Mouse (Mus musculus) heart, adult 11 months (tissue): ENCODE measurements around the gene Fam83g.
A peak's percentile ranks its signal among the peaks of the same experiment; 100 is the strongest.
"Not testable (repeated sequence)": the region's sequence is repeated elsewhere in the genome, so short reads cannot be mapped to it uniquely, and the experiment has no call there.

ENCODE experiments used
- DNase-seq: peaks from one replicate; pipeline ENCODE4 v3.0.0; 2022

Fam83g gene

GRCm38 (mm10) chr11:61683907-61684731, at the start of gene Fam83g:
Gene Fam83g, plus strand, starts transcription at chr11:61684091.
- peak; percentile 96 for DNase-seq

DNA sequence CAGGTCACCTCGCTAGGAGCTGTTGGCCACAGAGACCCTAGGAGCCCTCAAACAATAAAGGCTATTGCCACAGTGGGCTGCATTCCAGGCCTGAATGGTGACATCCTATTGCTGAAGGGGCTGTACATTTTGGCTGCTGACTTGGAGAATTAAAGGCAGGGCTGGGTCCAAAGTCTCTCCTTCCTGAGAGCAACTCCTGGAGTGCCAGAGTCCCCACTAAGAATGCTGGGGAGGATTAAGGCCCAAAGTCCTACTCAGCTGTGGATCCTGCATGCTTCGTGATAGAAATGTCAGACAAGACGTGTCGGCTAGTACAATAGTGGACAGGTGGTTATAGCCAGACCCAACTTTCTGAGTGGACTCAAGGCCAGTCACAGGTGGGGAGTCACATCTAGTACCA, 47.6 kb upstream of the Fam83g start:
- DNase-seq: not testable (repeated sequence)

- no peak for DNase-seq
Observed at GRCm38 (mm10) chr11:61637413-61637812, 46.5 kb upstream of the Fam83g start.

GRCm38 (mm10) chr11:61637856-61638255, 46.0 kb upstream of the Fam83g start:
- DNase-seq: no peak

- DNase-seq: no peak
Observed at GRCm38 (mm10) chr11:61638764-61639536, 44.9 kb upstream of the Fam83g start.

DNA sequence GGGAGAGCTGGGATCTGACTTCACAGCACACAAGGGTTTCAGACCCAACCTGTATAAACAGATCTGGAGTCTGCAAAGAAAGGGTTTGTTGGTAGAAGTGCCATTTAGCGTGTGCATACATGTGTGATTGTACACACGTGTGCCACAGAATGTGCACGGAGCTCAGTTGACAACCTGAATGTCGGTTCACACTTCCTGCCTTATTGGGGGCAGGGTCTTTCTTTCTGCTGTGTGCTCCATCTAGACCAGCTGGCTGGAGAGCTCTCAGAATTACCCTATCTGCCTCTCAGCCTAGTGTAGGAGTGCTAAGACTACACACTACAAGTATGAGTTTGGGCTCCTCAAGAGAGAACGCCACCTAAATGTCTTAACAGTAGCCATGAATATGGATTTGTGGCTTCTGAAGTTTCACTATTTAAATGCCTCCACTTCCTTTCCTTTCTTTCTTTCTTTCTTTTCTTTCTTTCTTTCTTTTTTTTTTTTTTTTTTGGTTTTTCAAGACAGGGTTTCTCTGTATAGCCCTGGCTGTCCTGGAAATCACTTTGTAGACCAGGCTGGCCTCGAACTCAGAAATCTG, 44.2 kb upstream of the Fam83g start:
- DNase-seq: no peak

DNA sequence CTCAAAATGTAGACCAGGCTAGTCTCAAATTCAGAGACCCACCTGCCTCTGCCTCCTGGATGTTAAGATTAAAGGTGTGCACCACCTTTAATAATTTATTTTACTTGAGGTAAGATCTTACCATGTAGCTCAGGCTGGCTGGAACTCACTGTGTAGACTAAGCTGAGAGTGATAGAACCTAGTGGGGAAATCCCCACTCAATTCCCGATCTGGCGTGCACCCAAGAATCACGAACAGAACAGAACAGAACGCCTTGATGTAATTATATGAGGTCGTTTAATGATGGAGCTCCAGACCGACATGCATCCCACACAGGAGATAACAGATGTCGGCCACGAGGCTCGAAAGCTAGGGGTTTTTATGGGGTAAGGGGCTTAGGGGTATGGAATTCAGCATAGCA, 43.3 kb upstream of the Fam83g start:
- DNase-seq: not testable (repeated sequence)

GRCm38 (mm10) chr11:61642106-61642505, 41.8 kb upstream of the Fam83g start:
- DNase-seq: no peak

GRCm38 (mm10) chr11:61643184-61643961, 40.5 kb upstream of the Fam83g start:
- DNase-seq: no peak

GRCm38 (mm10) chr11:61644576-61645326, 39.1 kb upstream of the Fam83g start:
- peak; percentile 92 for DNase-seq

DNA sequence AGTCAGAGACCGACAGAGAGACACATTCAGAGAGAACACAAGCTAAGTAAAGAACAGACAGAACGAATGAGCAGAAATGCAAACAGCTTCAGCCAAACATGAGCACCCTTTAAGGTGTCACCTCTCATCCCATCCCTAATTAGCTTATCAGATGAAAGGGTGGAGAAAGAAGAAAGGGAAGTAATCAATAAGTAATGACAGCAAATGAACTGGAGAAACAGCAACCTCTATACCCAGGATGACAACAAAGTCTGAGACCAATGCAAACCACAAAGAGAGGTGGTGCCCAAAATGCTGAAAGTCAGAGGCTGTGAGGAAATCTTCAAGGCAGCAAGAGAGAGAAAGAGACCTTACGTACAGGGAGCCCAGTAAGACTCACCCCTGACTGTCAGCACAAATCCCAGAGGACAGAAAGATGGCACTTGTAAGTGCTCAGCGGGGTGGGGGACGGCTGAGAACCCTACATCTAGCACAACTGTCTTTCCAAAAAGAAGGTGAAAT, 38.5 kb upstream of the Fam83g start:
- no peak for DNase-seq

DNA sequence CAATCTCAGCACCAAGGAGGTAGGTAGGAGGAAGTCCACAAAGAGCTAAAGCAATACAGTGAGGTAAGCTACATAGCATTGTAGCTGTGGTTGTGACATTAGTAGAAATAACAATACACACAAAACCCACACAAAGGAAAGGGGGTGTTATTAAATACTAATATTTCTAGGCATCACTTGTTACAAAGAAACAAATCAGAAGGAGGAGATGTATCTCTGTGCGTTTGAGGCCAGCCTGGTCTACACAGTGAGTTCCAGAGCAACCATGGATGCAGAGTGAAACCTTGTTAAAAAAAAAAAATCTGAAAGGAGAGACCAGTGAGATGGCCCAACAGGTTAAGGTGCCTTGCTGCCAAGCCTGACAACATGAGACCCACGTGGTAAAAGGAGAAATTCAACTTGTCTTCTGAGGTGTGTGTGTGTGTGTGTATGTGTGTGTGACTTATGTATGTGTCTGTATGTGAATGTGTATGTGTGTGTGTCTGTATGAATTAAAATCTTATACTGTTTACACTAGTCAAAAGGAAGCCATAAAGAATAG, 37.3 kb upstream of the Fam83g start:
- no peak for DNase-seq

DNA sequence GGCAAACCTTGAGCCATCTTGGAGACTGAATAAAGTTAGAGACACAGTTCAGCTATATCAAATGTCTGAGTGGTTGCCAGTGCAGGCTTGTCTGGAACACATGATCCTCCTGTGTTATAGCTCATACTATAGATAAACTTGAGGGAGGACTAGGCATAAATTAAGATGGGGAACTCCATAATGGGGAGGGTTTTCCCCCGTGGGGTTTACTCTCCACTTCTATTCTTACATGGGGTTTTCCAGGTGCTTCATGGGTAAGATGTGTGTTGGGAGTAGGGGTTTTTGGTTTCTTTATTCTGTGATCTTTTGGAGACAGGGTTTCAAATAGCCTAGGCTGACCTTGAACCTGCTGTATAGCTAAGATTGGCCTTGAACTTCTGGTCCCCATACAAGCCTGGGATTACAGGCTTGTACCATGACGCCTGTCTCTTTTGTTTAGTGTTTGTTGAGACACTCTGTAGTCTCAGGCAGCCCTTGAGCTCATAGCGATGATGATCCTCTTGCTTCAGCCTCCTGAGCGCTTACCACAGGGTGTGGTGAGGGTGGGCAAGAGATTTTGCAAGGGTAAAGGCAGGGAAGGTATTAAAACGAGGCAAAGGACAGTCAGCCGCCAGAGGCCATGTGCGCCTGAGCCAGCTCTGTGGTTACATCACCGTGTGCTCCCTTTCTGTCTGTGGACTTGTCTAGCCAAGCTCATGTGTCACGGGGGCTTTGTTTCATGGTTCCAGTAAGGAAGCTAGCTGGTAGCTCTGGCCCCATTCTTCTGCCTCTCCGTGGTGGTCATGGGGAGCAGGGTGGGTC, 36.6 kb upstream of the Fam83g start:
- DNase-seq: no peak

DNA sequence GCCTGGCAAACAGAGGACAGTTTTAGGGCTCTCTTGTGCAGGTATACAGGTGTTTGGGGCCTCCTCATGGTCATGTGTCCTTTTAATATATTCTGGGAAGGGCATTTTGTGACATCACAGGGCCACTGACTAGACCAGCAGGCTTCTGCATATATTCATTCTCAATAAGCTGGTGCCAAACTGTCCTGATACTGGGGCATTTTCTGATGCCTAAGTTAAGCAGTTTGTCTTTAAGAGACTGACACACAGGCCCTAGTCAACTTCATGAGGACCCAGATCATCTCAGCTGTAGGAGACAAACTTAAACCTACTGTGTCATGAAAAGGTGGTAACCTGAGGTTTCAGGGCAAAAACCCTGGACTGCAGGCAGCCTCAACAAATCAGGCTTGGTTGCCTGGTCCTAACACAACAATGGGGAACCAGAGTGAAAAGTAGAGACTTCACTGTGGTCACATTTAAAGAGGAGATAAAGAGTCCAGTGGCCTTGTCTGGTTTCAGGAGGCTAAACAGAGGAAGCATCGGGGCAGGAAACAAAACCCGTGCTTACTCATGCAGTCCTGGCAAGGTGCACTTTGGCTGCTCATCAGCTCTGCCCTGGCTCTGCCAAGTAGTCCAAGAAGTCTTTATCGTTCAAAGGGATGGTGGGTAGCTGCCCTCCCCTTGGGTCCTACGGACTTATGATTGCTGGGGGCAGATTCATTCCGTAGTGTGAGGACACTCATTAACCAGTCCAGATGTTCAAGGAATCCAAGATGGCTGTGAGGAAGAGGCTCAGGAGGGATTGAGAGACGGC, 35.7 kb upstream of the Fam83g start:
- DNase-seq: no peak

GRCm38 (mm10) chr11:61648749-61649115, 35.2 kb upstream of the Fam83g start:
- DNase-seq: no peak

GRCm38 (mm10) chr11:61649163-61649580, 34.7 kb upstream of the Fam83g start:
- no peak for DNase-seq

DNA sequence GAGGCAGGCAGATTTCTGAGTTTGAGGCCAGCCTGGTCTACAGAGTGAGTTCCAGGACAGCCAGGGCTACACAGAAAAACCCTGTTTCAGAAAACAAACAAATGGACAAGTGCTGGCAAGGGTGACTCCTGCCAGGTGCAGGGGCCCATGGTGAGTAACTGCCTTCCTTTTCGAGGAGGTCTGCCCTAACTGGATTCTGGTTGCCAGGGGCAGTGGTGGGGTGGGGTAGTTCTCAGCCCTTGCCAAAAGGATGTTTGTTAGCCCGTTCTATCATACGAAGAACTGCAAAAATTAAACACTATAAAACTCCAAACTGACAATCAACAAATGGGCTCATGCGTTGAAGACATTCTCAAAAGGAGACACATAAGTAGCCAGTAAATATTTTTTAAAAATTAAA, 34.3 kb upstream of the Fam83g start:
- DNase-seq: no peak

- no peak for DNase-seq
Observed at GRCm38 (mm10) chr11:61650470-61651265, 33.2 kb upstream of the Fam83g start.

DNA sequence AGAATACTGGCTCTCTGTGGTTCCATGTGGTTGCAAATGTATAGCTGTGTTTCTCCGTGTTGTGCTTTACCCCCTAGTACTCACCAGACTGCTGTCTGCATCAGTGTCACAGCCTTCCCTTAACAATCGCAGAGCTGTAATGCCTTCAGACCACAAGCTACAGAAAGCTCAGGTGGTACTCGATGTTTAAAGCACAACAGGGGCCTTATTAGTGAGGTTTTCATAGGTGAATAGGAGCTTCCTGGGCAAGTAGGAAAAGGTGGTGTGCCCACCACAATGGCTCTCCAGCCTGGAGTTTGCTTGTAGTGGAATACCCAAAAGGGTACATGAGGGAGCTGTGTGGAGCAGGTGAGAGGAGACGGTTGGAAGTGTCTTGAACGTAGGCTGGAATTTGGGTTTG, 31.7 kb upstream of the Fam83g start:
- no peak for DNase-seq
